Mouse (Mus musculus): Measurements from ENCODE around the gene Rnf144b.
A peak's percentile ranks its signal among the peaks of the same experiment; 100 is the strongest.

Rnf144b gene

DNA sequence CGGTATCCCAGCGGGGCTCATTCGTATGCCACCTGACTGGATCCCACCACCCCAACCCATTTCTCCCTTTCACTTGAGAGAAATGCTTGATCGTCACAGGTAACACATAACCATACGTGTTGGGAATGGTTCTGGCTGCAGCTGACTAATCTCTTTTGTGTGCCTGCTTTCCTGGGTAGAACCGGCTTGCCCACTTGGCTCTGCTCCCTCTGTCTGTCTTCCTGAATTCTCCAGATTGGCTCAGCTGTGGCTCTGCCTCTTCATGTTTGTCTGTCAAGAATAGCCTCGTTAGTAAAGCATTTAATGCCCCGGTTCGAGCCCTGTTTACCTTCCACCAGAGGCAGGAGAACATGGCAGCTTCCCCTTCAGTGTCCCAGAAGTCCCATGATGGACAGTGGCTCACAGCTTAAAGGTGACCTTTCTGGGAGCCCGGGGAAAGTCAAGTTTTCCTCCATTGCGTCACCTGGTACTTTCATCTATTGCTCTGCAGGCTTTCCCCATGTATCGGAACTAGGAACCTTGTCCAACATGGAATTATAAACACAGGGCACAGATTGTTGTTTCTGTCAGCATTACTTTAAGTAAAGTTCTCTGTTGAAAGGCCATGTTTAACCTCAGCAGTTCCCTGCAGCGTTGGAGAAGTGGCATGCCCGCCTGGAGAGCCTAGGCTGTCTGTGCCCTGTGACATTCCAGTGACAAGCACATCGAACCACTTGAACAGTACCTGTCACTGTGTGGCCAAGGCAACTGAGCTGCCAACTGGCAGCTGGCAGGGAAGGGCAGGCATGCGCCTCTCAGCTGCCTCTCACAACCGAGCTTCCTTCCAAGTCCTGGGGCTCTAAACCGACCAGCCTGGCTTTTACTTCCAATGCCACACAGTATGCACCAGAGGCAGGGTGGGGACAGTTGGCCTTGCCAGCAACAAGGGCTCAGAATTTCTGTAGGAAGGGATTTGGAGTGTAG, 101.4 kb downstream of the Rnf144b start:
- peak; percentile 47 for DNase-seq

DNA sequence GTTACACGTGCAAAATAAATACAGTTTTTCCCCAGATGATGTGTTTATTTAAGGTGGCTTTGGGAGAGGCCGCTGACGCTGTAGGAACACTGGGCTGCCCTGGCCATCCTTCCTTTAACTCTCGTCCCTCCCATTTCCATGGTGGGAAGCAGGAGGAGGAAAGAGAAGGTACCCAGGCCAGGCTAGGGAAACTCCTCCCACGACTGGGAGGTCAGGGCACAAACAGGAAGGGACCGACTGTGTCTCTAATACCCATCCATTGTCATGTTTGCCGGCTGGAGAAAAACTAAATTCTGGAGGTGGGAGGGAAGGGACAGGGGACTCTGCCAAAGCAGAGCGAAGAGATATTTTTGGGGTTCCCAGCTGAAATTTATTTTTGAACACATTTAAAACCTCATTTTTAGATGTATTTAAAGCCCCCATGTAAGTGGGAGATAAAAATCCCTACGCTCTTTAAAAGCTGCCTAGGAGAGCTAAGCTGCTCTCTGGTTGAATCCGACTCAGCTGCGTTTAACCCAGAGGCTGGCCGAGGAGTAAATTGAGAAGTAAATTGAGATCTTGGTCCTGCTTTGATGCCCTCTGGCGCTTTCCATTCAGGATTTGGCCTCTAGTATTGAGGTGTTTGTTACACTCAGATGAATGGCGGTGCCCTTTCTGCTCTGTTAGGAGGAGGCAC, 102.3 kb downstream of the Rnf144b start:
- no peak for DNase-seq

DNA sequence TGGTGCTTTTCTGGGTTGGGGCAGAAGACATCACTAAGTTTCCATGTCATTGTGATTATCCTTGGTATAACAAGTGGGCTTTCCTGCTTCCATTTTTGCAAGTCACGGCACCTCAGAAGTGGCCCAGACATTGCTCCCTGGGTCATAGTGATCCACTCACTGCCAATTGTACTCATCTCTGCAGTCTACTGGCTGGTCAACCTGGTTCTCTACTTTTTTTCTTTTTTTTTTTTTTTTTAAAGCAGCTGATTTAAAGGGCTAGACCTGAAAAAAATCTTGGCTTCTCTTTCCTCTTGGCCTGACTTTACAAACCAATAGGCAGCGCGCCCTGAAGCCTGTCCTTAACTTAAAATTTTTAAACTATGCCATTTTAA, 102.9 kb downstream of the Rnf144b start:
- no peak for DNase-seq

DNA sequence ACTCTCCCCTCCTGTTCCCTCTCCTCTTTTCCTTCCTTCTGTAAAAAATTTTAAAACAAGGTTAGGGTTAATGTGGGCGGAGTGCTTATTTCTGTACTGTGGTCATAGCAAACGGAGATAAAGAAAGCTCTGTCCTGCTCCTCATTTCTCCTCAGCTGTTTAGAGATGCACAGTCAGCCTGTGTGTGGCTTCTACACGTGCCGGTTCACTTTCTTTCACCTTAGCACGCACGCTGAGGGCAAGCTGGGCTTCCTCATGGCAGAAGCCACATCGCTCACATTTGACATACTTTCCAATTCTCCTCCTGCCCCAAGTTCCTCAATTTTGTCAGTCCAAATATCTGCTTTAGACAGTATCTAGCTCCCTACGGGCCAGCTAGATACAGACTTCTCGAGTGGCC, 103.3 kb downstream of the Rnf144b start:
- no peak for DNase-seq

DNA sequence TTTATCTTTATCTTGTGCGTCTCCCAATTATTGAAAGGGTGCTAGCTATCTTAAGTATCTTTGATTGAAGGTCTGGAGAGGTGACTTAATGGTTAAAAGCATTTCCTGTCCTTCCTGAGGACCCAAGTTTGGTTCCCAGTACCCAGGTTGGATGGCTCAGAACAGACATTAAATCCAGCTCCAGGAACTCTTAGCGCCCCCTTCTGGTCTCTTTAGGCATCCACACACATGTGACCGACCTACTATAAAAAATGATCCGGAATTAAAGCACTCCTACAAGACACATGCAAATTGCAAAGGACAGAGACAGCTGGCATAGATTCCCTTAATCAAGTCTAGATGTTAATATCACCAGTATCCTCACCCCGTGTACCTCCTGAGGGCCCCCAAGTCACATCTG, 104.1 kb downstream of the Rnf144b start:
- no peak for DNase-seq

DNA sequence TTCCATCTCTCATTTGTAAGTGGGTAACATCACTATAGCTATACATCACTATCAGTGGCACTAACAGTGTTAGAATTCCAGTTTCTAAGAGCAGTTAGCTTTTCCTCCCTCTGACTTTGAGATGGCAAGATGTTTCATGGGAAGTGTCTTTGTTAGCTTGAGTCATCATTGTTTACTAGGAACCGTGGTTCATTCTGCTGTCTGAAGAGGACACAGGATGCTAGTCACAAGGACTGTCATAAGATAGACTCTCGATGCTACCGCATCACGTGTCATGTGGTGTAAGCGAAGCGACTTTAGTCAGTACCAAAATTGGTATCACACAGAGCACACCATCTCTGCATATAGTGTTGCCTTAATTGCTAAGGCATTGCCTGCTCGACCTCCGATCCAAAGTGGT, 105.7 kb downstream of the Rnf144b start:
- no peak for DNase-seq

DNA sequence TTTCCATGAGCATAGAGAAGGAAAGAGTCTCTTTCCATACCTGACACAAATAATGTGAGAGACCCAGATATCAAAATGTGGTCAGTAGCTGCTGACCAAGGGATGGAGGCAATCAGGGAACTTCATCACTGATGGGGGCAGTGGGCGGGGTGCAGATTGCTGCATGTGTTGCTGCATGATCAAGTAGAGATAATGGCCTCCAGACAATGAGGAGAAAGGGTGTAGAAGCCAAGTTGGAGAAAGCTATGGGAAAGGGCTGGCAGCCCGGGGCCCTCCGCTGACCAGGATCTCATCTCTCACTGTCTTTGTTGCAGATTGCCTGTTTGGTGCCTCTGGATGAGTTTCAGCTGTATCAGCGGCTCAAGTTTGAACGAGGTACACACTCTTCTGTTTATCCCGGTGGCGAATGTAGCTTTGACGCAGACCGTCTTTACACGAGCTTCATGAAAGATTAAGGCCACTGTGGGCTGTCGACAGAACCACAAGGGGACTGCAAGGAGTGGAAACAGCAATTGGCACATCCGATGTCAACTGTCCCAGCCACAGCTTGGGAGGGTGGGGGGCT, 106.3 kb downstream of the Rnf144b start:
- DNase-seq = no peak

DNA sequence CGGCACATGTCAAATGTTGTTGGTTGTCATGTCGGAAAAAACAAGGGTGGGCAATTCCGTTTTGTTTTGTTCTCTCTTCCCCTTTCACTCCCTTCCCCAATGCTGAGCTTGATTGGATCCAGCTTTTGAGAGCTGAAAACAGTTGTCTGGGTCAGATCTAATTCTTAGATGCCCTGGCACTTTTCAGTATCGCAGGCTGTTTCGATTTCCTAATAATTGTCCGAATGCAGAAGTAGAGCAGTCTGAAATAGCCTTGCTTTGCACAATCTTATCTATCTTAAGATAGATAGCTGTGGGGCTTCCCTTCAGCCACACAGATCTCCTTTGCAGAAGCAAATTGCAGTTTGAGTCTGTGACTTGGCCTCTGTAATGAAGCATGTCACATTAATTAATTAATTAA, 109.7 kb downstream of the Rnf144b start:
- DNase-seq = no peak

DNA sequence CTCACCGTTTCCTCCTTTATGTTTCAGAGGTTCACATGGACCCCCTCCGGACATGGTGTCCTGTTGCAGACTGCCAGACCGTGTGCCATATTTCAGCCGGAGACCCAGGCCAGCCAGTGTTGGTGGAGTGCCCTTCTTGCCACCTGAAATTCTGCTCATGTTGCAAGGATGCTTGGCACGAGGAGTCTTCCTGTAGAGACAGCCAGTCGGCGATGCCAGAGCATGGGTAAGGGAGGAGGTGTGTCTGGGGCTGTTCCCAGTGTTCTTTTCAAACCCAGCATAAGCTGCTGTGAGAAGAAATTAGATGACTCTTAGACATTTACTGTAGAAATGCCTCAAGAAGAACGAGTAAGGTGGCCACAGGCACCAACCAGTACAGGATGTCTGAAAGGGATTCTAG, 114.9 kb downstream of the Rnf144b start:
- DNase-seq = no peak

DNA sequence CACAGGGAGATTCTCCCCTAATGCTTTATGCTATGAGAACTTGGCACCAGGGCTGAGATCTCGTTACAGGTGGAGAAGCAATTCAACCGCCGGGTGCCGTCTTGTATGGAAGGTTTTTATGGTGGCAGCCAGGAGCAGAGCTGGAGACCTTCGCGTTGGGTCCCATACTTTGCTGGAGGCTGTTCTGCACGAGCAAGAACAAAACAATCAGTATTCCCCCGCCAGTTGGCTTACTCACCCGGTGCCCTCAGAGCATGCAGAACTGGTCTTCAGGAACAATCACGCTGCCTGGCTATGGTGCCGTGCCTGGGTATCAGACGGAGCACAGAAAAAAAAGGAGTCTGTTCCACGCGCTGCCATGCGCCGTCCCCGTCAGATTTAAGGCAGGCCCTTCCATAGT, 115.7 kb downstream of the Rnf144b start:
- DNase-seq = no peak

DNA sequence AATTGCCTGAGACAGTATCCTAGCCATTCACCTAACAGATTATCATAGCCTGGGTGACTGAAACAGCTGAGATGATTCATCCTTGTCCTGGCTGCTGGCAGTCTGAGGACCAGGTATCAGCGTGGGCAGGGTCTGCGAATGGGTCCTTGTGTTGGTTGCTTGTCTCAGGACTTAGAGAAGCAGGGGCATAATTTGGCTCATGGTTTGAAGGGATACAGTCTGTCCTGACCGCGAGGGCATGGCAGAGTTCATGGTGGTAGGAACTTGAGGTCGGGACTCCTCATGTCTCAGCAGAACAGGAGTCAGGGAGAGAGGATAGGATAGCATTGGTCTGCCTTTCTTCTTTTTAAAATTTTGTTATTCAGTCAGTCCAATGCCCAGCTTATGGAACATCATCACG, 121.1 kb downstream of the Rnf144b start:
- no peak for DNase-seq

DNA sequence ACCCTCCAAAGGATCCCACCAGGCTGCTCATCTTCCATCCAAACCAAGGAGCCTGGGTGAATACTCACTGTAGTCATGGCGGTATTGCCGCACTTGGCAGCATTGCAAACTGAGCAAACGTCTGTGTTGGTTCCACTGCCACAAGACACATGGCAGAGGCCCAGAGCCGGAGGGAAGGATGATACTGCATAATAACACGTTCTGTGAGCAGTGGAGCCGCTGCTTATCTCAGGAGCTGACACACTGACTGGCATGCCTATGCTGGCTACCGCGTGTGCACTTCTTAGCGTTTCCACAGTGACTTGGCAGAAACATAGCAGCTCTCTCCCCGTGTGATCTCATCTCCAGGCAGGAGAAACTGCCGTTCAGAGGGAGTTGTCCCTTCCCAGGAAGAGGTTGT, 122.3 kb downstream of the Rnf144b start:
- peak; percentile 76 for DNase-seq

DNA sequence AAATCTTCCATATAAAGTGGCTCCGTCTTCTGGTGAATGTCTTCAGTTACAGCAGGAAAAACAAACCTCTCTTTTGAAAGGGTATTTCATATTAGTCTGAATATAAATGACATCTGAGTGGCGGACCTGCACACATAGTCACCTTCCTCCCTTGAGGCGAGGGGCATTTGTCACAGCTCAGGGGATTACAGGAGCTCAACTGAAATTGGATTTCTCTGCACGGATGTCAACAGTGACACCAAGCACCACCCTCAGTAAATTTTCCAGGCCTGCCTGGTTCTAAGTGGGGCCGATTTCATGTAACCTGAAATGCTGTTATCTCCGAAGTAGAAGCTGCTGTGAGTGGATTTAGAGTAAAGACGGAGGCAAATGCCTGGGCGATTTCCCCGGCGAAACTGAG, 124.0 kb downstream of the Rnf144b start:
- DNase-seq = no peak

DNA sequence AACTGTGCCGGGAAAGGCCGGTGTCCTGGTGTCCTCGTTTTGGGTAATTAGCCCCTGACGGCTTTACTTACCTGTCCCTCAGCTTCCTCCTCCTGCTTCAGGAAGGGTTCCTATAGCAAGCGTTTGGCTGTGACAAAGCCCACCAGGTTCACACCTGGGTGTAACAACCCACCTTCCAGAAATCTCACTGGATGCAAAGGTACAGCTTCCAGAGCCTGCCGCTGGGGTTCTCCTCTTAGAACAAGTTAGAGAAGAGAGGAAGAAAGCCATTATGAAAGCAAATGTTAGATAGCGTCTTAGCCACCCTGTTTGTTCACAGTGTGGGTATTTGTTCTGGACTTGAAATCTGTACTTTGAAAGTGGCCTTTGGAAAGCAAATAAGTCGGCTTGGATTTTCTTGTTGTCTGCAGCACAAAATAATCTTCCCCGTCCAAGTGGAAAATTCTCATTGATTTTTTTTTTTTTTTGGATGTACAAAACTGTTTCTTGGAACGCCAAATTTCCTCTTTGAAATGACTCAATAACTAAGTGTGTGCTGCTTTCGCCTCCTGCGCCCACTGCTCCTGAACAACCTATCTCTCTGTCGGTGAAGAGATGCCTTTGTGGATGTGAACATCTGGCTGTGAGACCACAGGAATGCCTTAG, 124.8 kb downstream of the Rnf144b start:
- no peak for DNase-seq

DNA sequence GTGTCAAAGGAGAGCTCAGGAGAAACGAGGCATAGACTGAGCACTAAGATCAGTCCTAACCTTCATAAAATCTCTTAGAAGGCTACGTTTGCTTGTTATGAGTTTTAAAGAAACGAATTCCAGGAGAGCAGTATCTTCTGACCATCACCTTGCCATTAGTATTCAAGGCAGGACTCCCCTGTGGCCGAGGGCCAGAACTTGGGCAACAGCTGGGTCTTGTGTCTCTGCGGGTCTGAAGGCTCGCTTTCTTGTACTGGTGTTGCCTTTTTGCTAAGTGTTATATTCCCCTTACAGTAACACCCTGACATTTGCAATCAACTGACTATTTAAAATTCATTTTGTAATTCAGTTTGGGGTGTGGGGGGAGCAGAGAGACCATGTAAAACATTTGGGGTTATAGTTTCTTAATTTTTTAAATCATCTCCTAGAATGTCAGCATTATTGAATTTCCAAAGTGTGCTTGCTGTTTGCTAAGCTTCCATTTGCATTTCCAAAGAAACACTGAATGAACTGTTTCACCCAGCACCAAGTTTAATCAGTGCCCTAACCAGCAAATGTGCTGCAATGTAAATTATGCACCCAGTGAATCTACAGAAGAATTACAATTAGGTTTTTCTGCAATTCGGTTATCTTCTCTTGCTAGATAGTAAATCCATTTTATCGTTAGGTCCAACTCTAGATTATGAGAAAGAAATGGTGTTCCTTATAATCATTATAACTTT, 126.0 kb downstream of the Rnf144b start:
- no peak for DNase-seq

DNA sequence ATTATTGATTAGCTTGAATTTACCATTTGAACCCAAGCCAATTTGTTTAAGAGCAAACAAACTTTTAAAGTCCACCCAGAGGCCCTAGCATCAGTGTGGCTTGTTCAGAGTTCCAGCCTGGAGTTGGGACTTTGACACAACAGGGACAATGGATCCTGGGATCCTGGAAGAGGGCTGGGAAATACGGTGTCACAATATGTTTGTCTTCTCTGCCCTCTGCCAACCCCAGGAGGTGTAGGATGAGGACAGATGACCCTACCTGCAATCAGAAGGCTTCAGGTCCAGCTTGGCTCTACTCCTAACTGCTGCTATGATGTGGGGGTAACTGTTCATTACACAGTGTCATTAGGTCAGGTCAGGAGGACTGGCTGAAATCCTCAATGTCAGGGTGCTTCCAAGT, 128.2 kb downstream of the Rnf144b start:
- DNase-seq = no peak

DNA sequence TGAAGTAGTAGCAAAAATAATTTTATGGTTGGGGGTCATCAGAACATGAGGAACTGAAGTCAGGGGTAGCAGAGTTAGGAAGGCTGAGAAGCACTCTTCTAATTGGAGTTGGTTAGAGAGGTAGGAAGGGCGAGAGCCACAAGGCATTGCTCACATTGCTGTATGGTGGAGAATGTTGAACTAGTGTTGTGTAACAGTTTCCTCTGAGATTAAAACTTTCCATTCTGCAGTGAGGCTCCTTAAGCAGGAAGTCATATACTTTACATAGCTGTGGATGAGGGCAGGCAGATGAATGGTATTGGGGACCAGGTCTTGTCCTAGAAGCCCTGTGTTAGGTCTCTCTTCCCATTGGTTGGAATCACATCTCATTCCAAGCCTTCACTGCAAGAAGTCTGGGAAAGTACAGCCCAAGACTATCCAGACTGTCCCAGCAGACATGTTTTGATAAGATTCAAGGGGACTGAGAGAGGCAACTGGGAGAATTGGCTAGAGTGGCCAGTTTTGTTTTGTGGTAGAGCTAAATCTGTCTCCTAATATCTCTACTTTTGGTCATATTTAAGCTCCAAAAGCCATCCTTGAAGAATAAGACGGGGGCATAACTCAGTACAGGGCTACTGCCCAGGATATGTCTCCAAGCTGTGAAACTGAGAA, 128.8 kb downstream of the Rnf144b start:
- DNase-seq = no peak

DNA sequence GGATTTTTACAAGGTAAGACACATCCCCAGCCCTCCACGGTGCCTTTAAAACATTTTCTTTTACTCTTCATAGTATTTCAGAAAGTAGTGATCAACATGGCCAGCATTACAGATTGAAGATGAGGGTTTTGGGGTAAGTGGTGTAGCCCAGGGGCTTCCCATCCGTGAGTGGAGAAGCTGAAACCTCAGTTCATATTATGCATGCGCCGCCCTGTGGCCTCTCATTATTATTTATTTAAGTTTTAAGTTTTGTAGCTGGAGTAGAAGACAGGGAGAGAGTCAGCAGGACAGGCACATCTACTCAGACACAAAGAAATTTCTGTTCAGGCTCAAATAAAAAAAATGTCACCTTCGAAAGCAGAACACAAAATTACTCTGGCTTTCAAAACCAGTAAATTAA, 131.3 kb downstream of the Rnf144b start:
- DNase-seq = no peak

DNA sequence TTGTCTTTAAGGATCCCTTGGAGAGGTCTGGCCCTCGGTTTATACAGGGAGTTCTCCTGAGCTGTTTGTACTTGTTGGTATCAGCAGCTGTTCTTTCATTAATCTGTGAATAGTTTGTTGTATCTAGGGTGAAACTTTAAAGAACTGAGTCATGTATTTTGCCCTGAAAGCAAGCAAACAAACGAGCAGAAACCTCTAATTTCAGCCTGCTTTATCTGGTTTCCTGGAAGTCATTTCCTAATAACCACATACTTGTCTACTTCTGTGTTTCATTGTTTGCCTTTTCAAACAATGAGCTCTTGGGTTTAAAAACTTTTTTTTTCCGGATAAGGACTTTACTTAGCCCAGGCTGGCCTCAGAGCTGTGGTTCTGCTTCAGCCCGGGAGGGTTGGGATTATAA, 136.8 kb downstream of the Rnf144b start:
- no peak for DNase-seq

DNA sequence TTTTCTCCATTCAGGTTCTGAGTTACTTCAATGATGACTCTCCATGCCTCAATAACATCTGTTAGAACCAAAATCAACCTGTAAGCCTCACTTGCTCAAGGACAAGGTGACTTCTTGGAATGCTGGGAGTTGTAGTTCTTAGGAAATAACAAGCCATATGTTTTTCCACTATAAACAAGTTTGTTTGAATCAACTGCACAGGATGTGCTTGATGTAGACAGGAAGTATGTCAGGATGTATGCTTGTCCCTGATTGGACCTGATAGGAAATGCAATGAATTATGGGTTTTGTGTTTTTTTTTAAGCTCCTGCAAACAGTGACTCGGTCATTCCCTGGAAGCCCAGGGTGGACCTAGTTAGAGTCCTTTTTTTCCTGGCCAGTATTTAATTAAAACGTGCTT, 139.5 kb downstream of the Rnf144b start:
- no peak for DNase-seq

DNA sequence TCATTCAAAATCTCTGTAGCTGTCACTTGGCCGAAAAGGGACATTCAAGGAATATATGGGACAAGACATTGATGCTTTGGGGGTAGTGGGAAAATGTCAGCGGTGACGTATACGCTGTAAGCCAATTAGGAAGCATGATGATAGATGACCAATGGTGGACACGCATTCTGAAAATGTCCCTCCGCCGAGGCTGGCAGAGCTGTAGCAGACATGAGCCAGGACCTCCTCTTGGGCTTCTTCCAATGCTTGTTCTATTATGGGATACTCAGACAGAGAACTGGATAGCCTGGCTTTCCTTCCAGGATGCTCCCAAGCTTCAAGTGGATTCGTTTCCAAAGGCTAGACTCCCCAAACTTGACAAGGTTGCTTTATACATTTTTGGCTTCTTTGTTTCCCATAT, 141.9 kb downstream of the Rnf144b start:
- no peak for DNase-seq

DNA sequence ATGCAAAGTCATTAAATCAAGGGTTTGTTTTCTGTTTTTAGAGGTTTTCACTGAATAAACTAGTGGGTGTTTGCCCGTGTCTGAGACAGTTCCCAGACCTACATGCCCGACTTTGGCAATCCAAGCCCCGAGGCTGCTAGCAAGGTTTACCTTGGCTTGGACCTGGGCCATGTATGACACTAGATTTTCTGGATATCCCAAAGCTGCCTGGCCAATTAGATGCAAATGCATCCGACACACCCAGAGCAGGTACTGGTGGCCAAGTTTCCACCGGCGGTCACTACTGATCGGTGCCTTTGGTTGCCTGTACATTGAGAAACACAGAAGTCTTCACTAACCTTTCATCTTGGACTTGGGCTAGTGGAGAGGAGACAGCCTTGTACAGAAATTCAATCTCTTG, 144.0 kb downstream of the Rnf144b start:
- DNase-seq = no peak

All from right cerebral cortex, adult 18-20 months (tissue).